Mouse (Mus musculus): ENCODE data around the gene Olfr665. TPM values are rescaled to one million over a fixed set of nuclear protein-coding genes. Genes with fewer than 3 reads are reported as not detected.

Olfr665 gene
- polyA plus RNA-seq, 1 experiment from 2014 or later = not detected

DNA sequence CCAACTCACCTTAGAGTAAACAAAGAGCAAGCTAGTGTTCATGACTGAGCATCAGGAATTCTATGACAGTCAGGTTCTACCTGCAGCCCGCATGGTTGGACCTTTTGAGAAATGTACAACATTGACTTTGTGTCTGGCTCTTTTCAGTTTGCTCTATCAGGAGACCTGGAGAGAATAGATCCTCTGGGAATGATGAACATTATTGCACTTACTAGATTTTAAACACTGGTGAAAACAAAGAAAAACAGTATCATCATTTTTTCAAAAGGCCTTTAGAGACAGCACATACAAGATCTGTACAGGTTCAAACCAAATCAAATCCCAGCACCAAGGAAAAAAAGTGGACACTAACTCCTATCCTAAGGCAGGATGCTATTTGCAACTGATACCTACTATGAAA, 43.6 kb downstream of the Olfr665 start, which contains the start of gene Olfr667:
Gene Olfr667, minus strand, starts transcription at position 101 of the 400 bp plus-strand sequence.
- Histone ChIP-seq H3K4me2 (ENCODE audit: low read length) (no peak within 1 kb of the TSS), H3K27me3 (ENCODE audit: control insufficient read depth, insufficient read depth, low read length) (no peaks in the 10 kb centered on the region), H3K36me3 (ENCODE audit: control insufficient read depth, insufficient read depth, low read length) (no peaks in the 10 kb centered on the region), H3K4me3 (replicated peaks; ENCODE audit: low read depth, low read length) (no peak within 1 kb of the TSS), H3K9me3 (ENCODE audit: control insufficient read depth, low read length) (no peaks in the 10 kb centered on the region), H3K9ac (replicated peaks; ENCODE audit: low read length) (no peak within 1 kb of the TSS), H3K27ac (replicated peaks; ENCODE audit: low read depth, low read length) (no peak within 1 kb of the TSS), H3K4me1 (ENCODE audit: control insufficient read depth, insufficient read depth, low read length) (no peaks in the 10 kb centered on the region)
- WGBS = 89% methylated on average over 1 of the region's 1 CpGs
- DNase-seq (no peak), ATAC-seq (ENCODE audit: low FRiP score, low TSS enrichment) (no peak)

DNA sequence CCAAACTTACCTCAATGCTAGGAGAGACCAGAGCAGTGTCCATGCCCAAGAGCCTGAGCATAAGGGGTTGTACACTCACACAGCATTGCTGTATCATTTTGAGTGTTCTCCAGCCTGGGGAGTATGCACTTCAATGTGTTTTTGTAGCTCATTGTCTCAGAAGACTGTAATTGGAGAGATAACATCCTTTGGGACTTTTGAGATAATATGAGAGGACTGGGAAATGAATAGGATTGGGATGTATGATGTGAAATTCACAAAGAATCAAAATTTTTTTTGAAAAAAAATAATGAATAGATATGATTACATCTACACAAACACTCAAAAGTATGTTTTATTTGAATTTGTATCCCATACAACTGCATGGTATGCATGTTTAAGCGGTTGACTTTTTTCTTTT, 50.1 kb downstream of the Olfr665 start, which contains the start of gene Olfr668:
Gene Olfr668, minus strand, starts transcription at position 101 of the 400 bp plus-strand sequence.
- no peak within 1 kb of the TSS for H3K4me3 ChIP-seq (replicated peaks; ENCODE audit: low read depth, low read length)
- H3K4me1 ChIP-seq (ENCODE audit: control insufficient read depth, insufficient read depth, low read length) = no peaks in the 10 kb centered on the region
- no peaks in the 10 kb centered on the region for H3K9me3 ChIP-seq (ENCODE audit: control insufficient read depth, low read length)
- no peak within 1 kb of the TSS for H3K4me2 ChIP-seq (ENCODE audit: low read length)
- no peak for ATAC-seq (ENCODE audit: low FRiP score, low TSS enrichment)
- no peaks in the 10 kb centered on the region for H3K36me3 ChIP-seq (ENCODE audit: control insufficient read depth, insufficient read depth, low read length)
- DNase-seq = no peak
- H3K9ac ChIP-seq (replicated peaks; ENCODE audit: low read length) = no peak within 1 kb of the TSS
- H3K27me3 ChIP-seq (ENCODE audit: control insufficient read depth, insufficient read depth, low read length) = no peaks in the 10 kb centered on the region
- no peak within 1 kb of the TSS for H3K27ac ChIP-seq (replicated peaks; ENCODE audit: low read depth, low read length)
- 78% methylated on average over 1 of the region's 1 CpGs for WGBS

Other genes with a start within 250 kb of the Olfr665 start
- gene Olfr658, start 230.7 kb upstream of the Olfr665 start, polyA plus RNA-seq (2014; fragmentation: Nextera tagmentation; extraction: Ambion mirVana) = 0.21 and 0.24 TPM in 2 replicates
- not detected in 2 replicates for gene Olfr659, start 211.3 kb upstream of the Olfr665 start, polyA plus RNA-seq (2014; fragmentation: Nextera tagmentation; extraction: Ambion mirVana)
- gene Olfr661, start 191.5 kb upstream of the Olfr665 start, polyA plus RNA-seq (2014; fragmentation: Nextera tagmentation; extraction: Ambion mirVana) = not detected in 2 replicates
- not detected in 2 replicates for gene Usp17le, start 100.6 kb upstream of the Olfr665 start, polyA plus RNA-seq (2014; fragmentation: Nextera tagmentation; extraction: Ambion mirVana)
- gene Usp17lb, start 35.4 kb upstream of the Olfr665 start, polyA plus RNA-seq (2014; fragmentation: Nextera tagmentation; extraction: Ambion mirVana) = not detected in 2 replicates
- not detected in 2 replicates for gene Usp17la, start 21.0 kb upstream of the Olfr665 start, polyA plus RNA-seq (2014; fragmentation: Nextera tagmentation; extraction: Ambion mirVana)
- not detected in 2 replicates for gene Olfr666, start 17.9 kb downstream of the Olfr665 start, polyA plus RNA-seq (2014; fragmentation: Nextera tagmentation; extraction: Ambion mirVana)
- not detected in 2 replicates for gene Olfr667, start 43.5 kb downstream of the Olfr665 start, polyA plus RNA-seq (2014; fragmentation: Nextera tagmentation; extraction: Ambion mirVana)
- gene Olfr668, start 50.0 kb downstream of the Olfr665 start, polyA plus RNA-seq (2014; fragmentation: Nextera tagmentation; extraction: Ambion mirVana) = not detected in 2 replicates
- not detected in 2 replicates for gene Olfr669, start 56.2 kb downstream of the Olfr665 start, polyA plus RNA-seq (2014; fragmentation: Nextera tagmentation; extraction: Ambion mirVana)
- gene Olfr670, start 84.6 kb downstream of the Olfr665 start, polyA plus RNA-seq (2014; fragmentation: Nextera tagmentation; extraction: Ambion mirVana) = not detected in 2 replicates
- gene Olfr671, start 101.1 kb downstream of the Olfr665 start, polyA plus RNA-seq (2014; fragmentation: Nextera tagmentation; extraction: Ambion mirVana) = not detected in 2 replicates
- not detected in 2 replicates for gene Olfr672, start 124.0 kb downstream of the Olfr665 start, polyA plus RNA-seq (2014; fragmentation: Nextera tagmentation; extraction: Ambion mirVana)
- not detected in 2 replicates for gene Olfr675, start 150.4 kb downstream of the Olfr665 start, polyA plus RNA-seq (2014; fragmentation: Nextera tagmentation; extraction: Ambion mirVana)
- not detected in 2 replicates for gene Olfr676, start 154.7 kb downstream of the Olfr665 start, polyA plus RNA-seq (2014; fragmentation: Nextera tagmentation; extraction: Ambion mirVana)
- not detected in 2 replicates for gene Olfr677, start 173.3 kb downstream of the Olfr665 start, polyA plus RNA-seq (2014; fragmentation: Nextera tagmentation; extraction: Ambion mirVana)
- gene Olfr678, start 186.4 kb downstream of the Olfr665 start, polyA plus RNA-seq (2014; fragmentation: Nextera tagmentation; extraction: Ambion mirVana) = not detected in 2 replicates
- gene Olfr679, start 203.2 kb downstream of the Olfr665 start, polyA plus RNA-seq (2014; fragmentation: Nextera tagmentation; extraction: Ambion mirVana) = not detected in 2 replicates
- not detected in 2 replicates for gene Olfr680-ps1, start 214.8 kb downstream of the Olfr665 start, polyA plus RNA-seq (2014; fragmentation: Nextera tagmentation; extraction: Ambion mirVana)
- gene Olfr681, start 238.8 kb downstream of the Olfr665 start, polyA plus RNA-seq (2014; fragmentation: Nextera tagmentation; extraction: Ambion mirVana) = not detected in 2 replicates

All from midbrain, embryonic 14.5 days (tissue).